Mouse (Mus musculus) CH12.LX (cell line): Measurements from ENCODE around the gene Pdia2. TPM values are rescaled to one million over a fixed set of nuclear protein-coding genes. Genes with fewer than 3 reads are reported as not detected.

Experiments used
- DNase-seq: peaks from one replicate; pipeline ENCODE4 v3.0.0-alpha.2; 2013; ENCODE audit errors: extremely low read depth
- H3K27ac ChIP-seq: 2 replicates; pipeline ENCODE4 v1.5.1; 2012; ENCODE audit warnings: low read depth, mild to moderate bottlenecking, control low read depth, moderate library complexity; ENCODE audit not compliant: insufficient read depth
- H3K27me3 ChIP-seq: replicated peaks from 2 replicates; pipeline ENCODE3; 2012; ENCODE audit warnings: inconsistent platforms
- H3K36me3 ChIP-seq, 2 experiments: replicated peaks in 1 of 2; 2 replicates each; pipeline versions ENCODE3 to v1.6.1; 2012; ENCODE audit warnings: inconsistent platforms in 1 of 2, low read length in 1 of 2, mild to moderate bottlenecking in 1 of 2, mixed read lengths in 1 of 2, moderate library complexity in 1 of 2; ENCODE audit not compliant: control insufficient read depth in 1 of 2, insufficient read depth in 1 of 2
- H3K4me1 ChIP-seq, 2 experiments: 2 replicates each; pipeline ENCODE4 v1.6.1; 2012; ENCODE audit warnings: inconsistent platforms in 1 of 2, moderate library complexity in 1 of 2; ENCODE audit not compliant: insufficient read depth in 2 of 2, control insufficient read depth in 1 of 2
- H3K4me2 ChIP-seq: 2 replicates; pipeline ENCODE4 v1.6.1; 2012; ENCODE audit warnings: low read depth, mild to moderate bottlenecking, control low read depth; ENCODE audit not compliant: poor library complexity, insufficient read depth, severe bottlenecking
- H3K4me3 ChIP-seq, 3 experiments: fragments of 150-350 bp in 1 of 3; sonication (generic) in 1 of 3; replicated peaks in 1 of 3; 2 replicates each; pipeline versions ENCODE3 to v1.5.1; 2011 to 2012; ENCODE audit warnings: low read depth in 2 of 3, low read length in 2 of 3, mild to moderate bottlenecking in 2 of 3, moderate library complexity in 2 of 3, control low read depth in 1 of 3, improper control_type of control experiment in 1 of 3, inconsistent platforms in 1 of 3, mixed read lengths in 1 of 3; ENCODE audit not compliant: poor library complexity in 1 of 3
- H3K79me2 ChIP-seq: replicated peaks from 2 replicates; pipeline ENCODE4 v1.6.1; 2012; ENCODE audit warnings: mild to moderate bottlenecking, moderate library complexity; ENCODE audit not compliant: control insufficient read depth, poor library complexity, insufficient read depth, severe bottlenecking; ENCODE audit errors: extremely low read depth
- H3K9ac ChIP-seq: 2 replicates; pipeline ENCODE4 v1.6.1; 2012; ENCODE audit warnings: low read depth, mild to moderate bottlenecking, control low read depth, moderate library complexity; ENCODE audit not compliant: insufficient read depth
- H3K9me3 ChIP-seq: replicated peaks from 2 replicates; pipeline ENCODE3; 2012; ENCODE audit warnings: low read length, inconsistent platforms, mixed read lengths
- BHLHE40 ChIP-seq: IDR thresholded peaks from 2 replicates; pipeline ENCODE4 v1.6.1; 2011; ENCODE audit warnings: mild to moderate bottlenecking, low read depth, low read length, improper control_type of control experiment
- CHD2 ChIP-seq: IDR thresholded peaks from 2 replicates; pipeline ENCODE4 v1.6.1; 2011; ENCODE audit warnings: low read length, improper control_type of control experiment
- ETS1 ChIP-seq: conservative IDR thresholded peaks from 2 replicates; pipeline ENCODE4 v1.6.1; 2012; ENCODE audit warnings: low read depth, mild to moderate bottlenecking, inconsistent platforms, low read length, improper control_type of control experiment, moderate library complexity
- GABPA ChIP-seq: IDR thresholded peaks from 2 replicates; pipeline ENCODE4 v1.6.1; 2012; ENCODE audit warnings: low read depth, low read length, improper control_type of control experiment, inconsistent platforms; ENCODE audit not compliant: insufficient replicate concordance
- HCFC1 ChIP-seq: IDR thresholded peaks from 2 replicates; pipeline ENCODE4 v1.6.1; 2012; ENCODE audit warnings: low read depth, mild to moderate bottlenecking, inconsistent platforms, low read length, improper control_type of control experiment
- IRF4 ChIP-seq: IDR thresholded peaks from 2 replicates; pipeline ENCODE4 v1.6.1; 2014; ENCODE audit warnings: low read depth, mild to moderate bottlenecking, inconsistent platforms, low read length, improper control_type of control experiment
- KAT2A ChIP-seq: IDR thresholded peaks from 2 replicates; pipeline ENCODE4 v1.6.1; 2012; ENCODE audit warnings: low read length, improper control_type of control experiment, inconsistent platforms; ENCODE audit not compliant: insufficient replicate concordance
- MAFK ChIP-seq: IDR thresholded peaks from 2 replicates; pipeline ENCODE4 v1.6.1; 2011; ENCODE audit warnings: low read length, improper control_type of control experiment; ENCODE audit not compliant: insufficient replicate concordance
- MAX ChIP-seq: IDR thresholded peaks from 2 replicates; pipeline ENCODE4 v1.6.1; 2011; ENCODE audit warnings: low read length, improper control_type of control experiment
- MAZ ChIP-seq: IDR thresholded peaks from 2 replicates; pipeline ENCODE4 v1.6.1; 2012; ENCODE audit warnings: low read depth, mild to moderate bottlenecking, inconsistent platforms, low read length, improper control_type of control experiment, moderate library complexity
- MXI1 ChIP-seq: IDR thresholded peaks from 2 replicates; pipeline ENCODE4 v1.6.1; 2011; ENCODE audit warnings: mild to moderate bottlenecking, low read depth, low read length, improper control_type of control experiment
- MYC ChIP-seq: IDR thresholded peaks from 2 replicates; pipeline ENCODE4 v1.6.1; 2011; ENCODE audit warnings: low read depth, mild to moderate bottlenecking, improper control_type of control experiment, low read length
- SIN3A ChIP-seq: IDR thresholded peaks from 2 replicates; pipeline ENCODE4 v1.6.1; 2012; ENCODE audit warnings: low read length, improper control_type of control experiment, inconsistent platforms
- SMC3 ChIP-seq: IDR thresholded peaks from 2 replicates; pipeline ENCODE4 v1.6.1; 2011; ENCODE audit warnings: low read depth, low read length, improper control_type of control experiment
- USF1 ChIP-seq: IDR thresholded peaks from 2 replicates; pipeline ENCODE4 v1.6.1; 2014; ENCODE audit warnings: low read depth, mild to moderate bottlenecking, inconsistent platforms, low read length, improper control_type of control experiment
- USF2 ChIP-seq: conservative IDR thresholded peaks from 2 replicates; pipeline ENCODE4 v1.6.1; 2011; ENCODE audit warnings: low read depth, low read length, improper control_type of control experiment
- dilution Hi-C: fragments of 300-500 bp; cut with MboI; formaldehyde crosslinking; loops from 2 replicates; pipeline ENCODE4 v1.14.3; 2020; ENCODE audit warnings: low sequenced_read_pairs; ENCODE audit not compliant: extremely low pct_unique_long_range_greater_than_20kb, extremely low pct_ligation_motif_present
- in situ Hi-C: fragments of 300-500 bp; cut with MboI; formaldehyde crosslinking; loops from 3 replicates; pipeline ENCODE4 v1.14.3; 2019; ENCODE audit warnings: low sequenced_read_pairs, low pct_ligation_motif_present, low pct_unique_long_range_greater_than_20kb, mixed read lengths
- polyA plus RNA-seq: library from polyadenylated mRNA; unstranded; fragments of >175 nt; gene quantifications from 2 replicates; pipeline ENCODE4 v1.2.1, GENCODE M21; 2012; ENCODE audit warnings: low read depth; ENCODE audit not compliant: insufficient read length
- total RNA-seq, 2 experiments: library from RNA; depleted of rRNA; stranded (reverse); fragments of 300-350 nt in 1 of 2; fragments of >200 nt in 1 of 2; gene quantifications; 2 replicates each; pipeline ENCODE4 v1.2.3; 2012 to 2014

The Pdia2 gene
- total and polyA plus RNA-seq, 3 experiments: 0.38 TPM; not detected in 2

DNA sequence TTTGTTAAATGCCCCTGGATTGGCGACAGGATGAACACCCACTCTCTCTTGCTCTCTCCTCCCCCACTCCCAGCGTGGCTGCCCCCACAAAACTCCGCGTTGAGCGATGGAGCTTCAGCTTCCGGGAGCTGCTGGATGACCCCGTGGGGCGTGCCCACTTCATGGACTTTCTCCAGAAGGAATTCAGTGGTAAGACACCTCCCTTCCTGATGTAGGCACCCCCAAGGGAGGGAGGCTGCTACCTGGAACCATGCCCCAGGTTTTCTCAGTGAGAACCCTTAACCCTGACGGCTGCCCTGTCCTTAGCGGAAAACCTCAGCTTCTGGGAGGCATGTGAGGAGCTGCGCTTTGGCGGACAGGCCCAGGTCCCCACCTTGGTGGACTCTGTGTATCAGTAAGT is 8.8 kb upstream of the Pdia2 start, which contains the start of gene Arhgdig:
Gene Arhgdig (minus strand): TSS at position 101 of the 400 bp plus-strand sequence.
- Histone ChIP-seq H3K9ac (no peak within 1 kb of the TSS), H3K36me3 (peaks cover 0 to 2% of the 10 kb centered on the region in 2 experiments), H3K4me3 (no peak within 1 kb of the TSS), H3K4me2 (no peak within 1 kb of the TSS), H3K27me3 (peaks cover 51% of the 10 kb centered on the region)
- in situ Hi-C loops: no loop called here
- dilution Hi-C loops: no loop called here
- TF ChIP-seq KAT2A (no peak), HCFC1 (no peak), MYC (no peak)
- TF ChIP-seq, all 38 proteins: peak for 0
- DNase-seq: no peak
- Histone ChIP-seq H3K27ac (no peak within 1 kb of the TSS), H3K79me2 (no peaks in the 10 kb centered on the region), H3K9me3 (no peaks in the 10 kb centered on the region), H3K4me1 (peaks cover 5 to 8% of the 10 kb centered on the region in 2 experiments; a peak in 3 of 4 replicates)

GRCm38 (mm10) chr17:26206392-26206791 is 7.5 kb upstream of the Pdia2 start:
- Histone ChIP-seq H3K4me2 (no peak overlapping the region), H3K27ac (no peak overlapping the region), H3K4me3 (no peak overlapping the region), H3K4me1 (peaks cover 5 to 10% of the 10 kb centered on the region in 2 experiments; a peak in 3 of 4 replicates), H3K9me3 (no peaks in the 10 kb centered on the region), H3K27me3 (peaks cover 64% of the 10 kb centered on the region), H3K36me3 (no peaks in the 10 kb centered on the region), H3K79me2 (no peaks in the 10 kb centered on the region), H3K9ac (no peak overlapping the region)
- dilution Hi-C loops: no loop called here
- in situ Hi-C loops: no loop called here
- no peak for DNase-seq
- no peak for TF ChIP-seq ETS1
- no peak for TF ChIP-seq USF2
- no peak for TF ChIP-seq USF1
- no peak for TF ChIP-seq GABPA
- TF ChIP-seq BHLHE40: no peak
- no peak for TF ChIP-seq SMC3
- no peak for TF ChIP-seq MYC
- TF ChIP-seq HCFC1: no peak
- TF ChIP-seq MXI1: no peak
- no peak for TF ChIP-seq MAFK
- TF ChIP-seq MAX: no peak
- no peak for TF ChIP-seq SIN3A
- no peak for TF ChIP-seq CHD2
- no peak for TF ChIP-seq MAZ
- TF ChIP-seq IRF4: no peak
